In the genomic region with DNA sequence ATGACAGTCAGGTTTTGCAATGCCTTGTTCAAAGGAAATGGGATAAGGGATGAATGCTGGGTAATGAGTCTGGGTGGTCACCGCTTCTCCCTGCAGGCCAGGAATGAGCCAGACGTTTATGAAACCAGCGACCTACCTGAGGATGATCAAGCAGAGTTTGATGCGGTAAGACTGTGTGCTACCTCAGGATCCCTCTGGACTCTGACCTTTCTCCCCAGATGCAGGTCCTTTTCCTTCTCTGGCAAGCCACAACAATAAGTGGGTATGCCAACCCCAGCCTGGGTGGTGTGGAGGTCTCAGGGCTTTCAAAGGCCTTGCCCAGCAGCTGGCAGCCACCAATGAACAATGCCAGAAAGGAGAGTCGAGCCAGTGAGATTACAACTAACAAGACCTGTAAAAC, we compare ENCODE assay signal across 8 mouse cellular contexts. TPM values are rescaled to one million over a fixed set of nuclear protein-coding genes. Genes with fewer than 3 reads are reported as not detected.
DNase-seq lines count a peak whose midpoint lies in the region; ATAC-seq and TF ChIP-seq lines count a peak whose summit lies in the region.
"Had no signal": no experiment of that assay in that cellular context is flagged by ENCODE, and none has a peak within 500 bp of the region (broad histone marks: within the 10 kb centered on the region; RNA-seq: fewer than 3 reads in every experiment).

No protein-coding gene starts in this region.

- 0 out of 2 replicates have a peak overlapping the region, but pooled peaks have one; percentile 66 for H3K4me3 ChIP-seq in spleen, adult 2 months (ENCODE audit: extremely low read depth, insufficient read depth, insufficient read length)
- peak overlapping the region; percentile 99 for H3K4me3 ChIP-seq in forebrain, postnatal 0 days (ENCODE audit: low read depth, low read length)
- peak overlapping the region; percentile 98 for H3K4me3 ChIP-seq in limb, embryonic 15.5 days

- TF ChIP-seq POLR2A in spleen, adult 2 months (IDR thresholded peaks at IDR 0.05; ENCODE audit: low read depth, low read length): no peak

- no peak for ATAC-seq in forebrain, postnatal 0 days
- no peak for ATAC-seq in limb, embryonic 15.5 days (ENCODE audit: insufficient number of reproducible peaks, low FRiP score, low TSS enrichment, low read depth)
- ATAC-seq in granulocyte monocyte progenitor cell, adult 5-6 weeks (replicated peaks; ENCODE audit: poor library complexity, severe bottlenecking): no peak

- 91% methylated on average over 5 of the region's 5 CpGs for WGBS in spleen, adult 2 months
- 62% methylated on average over 5 of the region's 5 CpGs for WGBS in forebrain, postnatal 0 days
- WGBS in limb, embryonic 15.5 days: 68% methylated on average over 5 of the region's 5 CpGs

- H3K27me3 ChIP-seq in spleen, adult 2 months (ENCODE audit: control insufficient read depth, insufficient read depth, low read length): peaks cover 4% of the 10 kb centered on the region; the same call in 1 of the 2 replicates
- H3K27me3 ChIP-seq in forebrain, postnatal 0 days (ENCODE audit: insufficient read depth, low read length): no peaks in the 10 kb centered on the region
- peaks cover 12% of the 10 kb centered on the region for H3K27me3 ChIP-seq in limb, embryonic 15.5 days

- H3K4me1 ChIP-seq in spleen, adult 2 months (ENCODE audit: control insufficient read depth, insufficient read depth, insufficient read length): peaks cover 6% of the 10 kb centered on the region; the same call in 1 of the 2 replicates
- peaks cover 11% of the 10 kb centered on the region for H3K4me1 ChIP-seq in forebrain, postnatal 0 days (ENCODE audit: insufficient read depth)
- peaks cover 35% of the 10 kb centered on the region for H3K4me1 ChIP-seq in limb, embryonic 15.5 days

- peak overlapping the region; percentile 100 for H3K9ac ChIP-seq in forebrain, postnatal 0 days
- no peak overlapping the region; the same call in 1 of the 2 replicates for H3K9ac ChIP-seq in limb, embryonic 15.5 days

- no peaks in the 10 kb centered on the region for H3K36me3 ChIP-seq in spleen, adult 2 months (ENCODE audit: control insufficient read depth, insufficient read depth, low read length)
- peaks cover 29% of the 10 kb centered on the region for H3K36me3 ChIP-seq in forebrain, postnatal 0 days (ENCODE audit: insufficient read depth)
- peaks cover 36% of the 10 kb centered on the region for H3K36me3 ChIP-seq in limb, embryonic 15.5 days

- H3K9me3 ChIP-seq in forebrain, postnatal 0 days (ENCODE audit: low read length): no peaks in the 10 kb centered on the region
- H3K9me3 ChIP-seq in limb, embryonic 15.5 days: no peaks in the 10 kb centered on the region

- TF ChIP-seq CTCF in spleen, adult 2 months (IDR thresholded peaks at IDR 0.05; ENCODE audit: extremely low read depth, insufficient read depth, insufficient read length, insufficient replicate concordance): no peak
- TF ChIP-seq CTCF in forebrain, postnatal 0 days (IDR thresholded peaks at IDR 0.05; ENCODE audit: low read depth): no peak

- peak overlapping the region; percentile 78 for H3K4me2 ChIP-seq in forebrain, postnatal 0 days (ENCODE audit: low read depth)
- peak overlapping the region; percentile 81 for H3K4me2 ChIP-seq in limb, embryonic 15.5 days

- DNase-seq in spleen, adult 2 months (ENCODE audit: low read depth in 1 of 2, low spot score in 2 of 2): no peak
- no peak for DNase-seq in spleen, postnatal 36 days (ENCODE audit: low spot score in 2 of 2)
- DNase-seq in forebrain, postnatal 0 days: no peak
- no peak for DNase-seq in urinary bladder, postnatal 4 days (ENCODE audit: low spot score in 2 of 2)
- no peak for DNase-seq in thymus, postnatal 4 days
- DNase-seq: cerebellum, postnatal 25 days had no signal

- H3K27ac ChIP-seq in spleen, adult 2 months (ENCODE audit: insufficient read depth, low read length): no peak overlapping the region
- peak overlapping the region; percentile 94; the same call in 1 of the 2 replicates for H3K27ac ChIP-seq in forebrain, postnatal 0 days (ENCODE audit: low read depth, low read length)
- no peak overlapping the region for H3K27ac ChIP-seq in limb, embryonic 15.5 days

RNA-seq across cellular contexts. Expression of a gene that starts 1.1 kb away (rescaled TPM):
- 94.8 and 101 TPM in 2 replicates for polyA plus RNA-seq in spleen, adult 2 months (2012; rRNA removed)
- 272 and 300 TPM in 2 replicates for total RNA-seq in forebrain, postnatal 0 days (2014; rRNA removed)
- polyA plus RNA-seq in forebrain, postnatal 0 days (2015; fragmentation: Nextera tagmentation; extraction: Ambion mirVana): 332 and 343 TPM in 2 replicates
- polyA plus RNA-seq in limb, embryonic 15.5 days (2015; fragmentation: Nextera tagmentation; extraction: Ambion mirVana): 185 and 190 TPM in 2 replicates
- 62.3 and 72.1 TPM in 2 replicates for total RNA-seq in granulocyte monocyte progenitor cell, adult 5-6 weeks (2014; fragmentation: Nextera tagmentation)
- 80.4 and 83.9 TPM in 2 replicates for total RNA-seq in granulocyte monocyte progenitor cell, adult 5-6 weeks (2017)

RNA-seq across cellular contexts. Expression of a gene that starts 4.2 kb away (rescaled TPM):
- 0.41 and 0.72 TPM in 2 replicates for polyA plus RNA-seq in spleen, adult 2 months (2012; rRNA removed)
- 210 and 223 TPM in 2 replicates for total RNA-seq in forebrain, postnatal 0 days (2014; rRNA removed)
- polyA plus RNA-seq in forebrain, postnatal 0 days (2015; fragmentation: Nextera tagmentation; extraction: Ambion mirVana): 62.0 and 84.0 TPM in 2 replicates
- 2.5 TPM in 2 replicates for polyA plus RNA-seq in limb, embryonic 15.5 days (2015; fragmentation: Nextera tagmentation; extraction: Ambion mirVana)
- 1.4 TPM in 1 of 2 replicates, not detected in the other for total RNA-seq in granulocyte monocyte progenitor cell, adult 5-6 weeks (2014; fragmentation: Nextera tagmentation)
- total RNA-seq in granulocyte monocyte progenitor cell, adult 5-6 weeks (2017): 0.30 and 0.31 TPM in 2 replicates

RNA-seq across cellular contexts. Expression of a gene that starts 21.5 kb away (rescaled TPM):
- polyA plus RNA-seq in spleen, adult 2 months (2012; rRNA removed): 55.8 and 68.0 TPM in 2 replicates
- 5.9 and 9.4 TPM in 2 replicates for total RNA-seq in forebrain, postnatal 0 days (2014; rRNA removed)
- 4.1 and 4.8 TPM in 2 replicates for polyA plus RNA-seq in forebrain, postnatal 0 days (2015; fragmentation: Nextera tagmentation; extraction: Ambion mirVana)
- 14.1 and 16.2 TPM in 2 replicates for polyA plus RNA-seq in limb, embryonic 15.5 days (2015; fragmentation: Nextera tagmentation; extraction: Ambion mirVana)
- 53.3 and 72.1 TPM in 2 replicates for total RNA-seq in granulocyte monocyte progenitor cell, adult 5-6 weeks (2014; fragmentation: Nextera tagmentation)
- total RNA-seq in granulocyte monocyte progenitor cell, adult 5-6 weeks (2017): 4.1 TPM in 2 replicates

RNA-seq across cellular contexts. Expression of a gene that starts 44.3 kb away (rescaled TPM):
- 33.2 and 40.2 TPM in 2 replicates for polyA plus RNA-seq in spleen, adult 2 months (2012; rRNA removed)
- 86.4 and 94.4 TPM in 2 replicates for total RNA-seq in forebrain, postnatal 0 days (2014; rRNA removed)
- 95.9 and 98.6 TPM in 2 replicates for polyA plus RNA-seq in forebrain, postnatal 0 days (2015; fragmentation: Nextera tagmentation; extraction: Ambion mirVana)
- polyA plus RNA-seq in limb, embryonic 15.5 days (2015; fragmentation: Nextera tagmentation; extraction: Ambion mirVana): 105 and 111 TPM in 2 replicates
- 63.0 and 105 TPM in 2 replicates for total RNA-seq in granulocyte monocyte progenitor cell, adult 5-6 weeks (2014; fragmentation: Nextera tagmentation)
- 193 and 221 TPM in 2 replicates for total RNA-seq in granulocyte monocyte progenitor cell, adult 5-6 weeks (2017)

RNA-seq across cellular contexts. Expression of a gene that starts 54.4 kb away (rescaled TPM):
- 72.7 and 87.2 TPM in 2 replicates for polyA plus RNA-seq in spleen, adult 2 months (2012; rRNA removed)
- total RNA-seq in forebrain, postnatal 0 days (2014; rRNA removed): 0.52 and 0.69 TPM in 2 replicates
- 0.81 and 0.99 TPM in 2 replicates for polyA plus RNA-seq in forebrain, postnatal 0 days (2015; fragmentation: Nextera tagmentation; extraction: Ambion mirVana)
- polyA plus RNA-seq in limb, embryonic 15.5 days (2015; fragmentation: Nextera tagmentation; extraction: Ambion mirVana): 5.1 and 5.4 TPM in 2 replicates
- 46.0 and 53.1 TPM in 2 replicates for total RNA-seq in granulocyte monocyte progenitor cell, adult 5-6 weeks (2014; fragmentation: Nextera tagmentation)
- 34.7 and 51.8 TPM in 2 replicates for total RNA-seq in granulocyte monocyte progenitor cell, adult 5-6 weeks (2017)

Comparison
In these comparisons a context has a peak if more than half of its experiments do, and no peak if none do; other contexts are left out.
1. RNA of a gene that starts 4.2 kb away (polyA plus RNA-seq): 62.0 to 84.0 TPM in forebrain, postnatal 0 days; 2.5 TPM in limb, embryonic 15.5 days and 0.41 to 0.72 TPM in spleen, adult 2 months; every median in the first group is over 10 times any median in the second.
2. Peak in every context shown above with its lines, with median percentiles within 50 percentile points of each other: H3K4me3 ChIP-seq.